Mouse (Mus musculus) cerebellum, adult 11-12 months (tissue): Measurements from ENCODE around the gene Sept5.

ENCODE experiments used
- DNase-seq: peaks from one replicate; pipeline ENCODE4 v3.0.0; 2022

Gene Sept5

DNA sequence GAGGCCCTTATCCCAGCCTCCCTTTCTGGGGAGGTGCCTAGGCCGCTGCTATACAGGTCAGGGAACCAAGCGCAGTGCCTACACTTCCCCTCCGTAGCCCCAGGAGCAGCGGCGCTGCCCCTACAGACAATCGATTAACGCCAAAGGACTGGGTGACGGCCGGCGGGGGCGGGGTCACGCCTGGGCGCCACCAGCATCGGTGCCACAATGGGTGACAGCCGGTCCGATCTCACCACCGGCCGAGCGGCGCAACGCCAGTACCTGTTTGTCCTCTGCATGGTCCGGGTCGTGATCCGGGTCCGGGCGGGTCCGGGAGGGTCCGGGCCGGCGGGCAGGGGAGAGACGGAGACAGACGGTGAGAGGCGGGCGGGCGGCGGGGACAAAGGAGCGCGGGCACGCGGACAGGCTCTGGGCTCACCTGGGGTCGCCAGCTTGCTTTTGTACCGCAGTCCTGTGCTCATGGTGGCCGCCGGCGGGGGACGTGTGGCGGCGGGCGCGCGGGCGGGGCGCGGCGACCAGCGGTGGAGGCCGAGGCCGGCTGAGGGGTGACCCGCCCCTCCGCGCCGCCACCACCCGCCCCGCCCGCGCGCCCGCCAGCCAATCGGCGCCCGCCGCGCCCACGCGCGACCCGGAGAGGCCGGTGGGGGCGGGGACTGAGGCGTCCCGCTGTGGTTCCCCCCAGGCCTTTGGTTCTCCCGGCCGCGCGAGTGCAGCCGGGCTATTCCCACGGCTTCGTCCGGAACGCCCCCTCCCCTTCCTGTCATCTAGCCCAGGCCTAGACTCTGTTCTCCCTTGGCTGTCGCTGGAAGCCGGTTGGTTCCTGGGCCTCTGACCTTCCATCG is at the start of gene Sept5:
TSS of gene Sept5 (minus strand) at position 565 of the 842 bp plus-strand sequence.
- peak; percentile 84 for DNase-seq

DNA sequence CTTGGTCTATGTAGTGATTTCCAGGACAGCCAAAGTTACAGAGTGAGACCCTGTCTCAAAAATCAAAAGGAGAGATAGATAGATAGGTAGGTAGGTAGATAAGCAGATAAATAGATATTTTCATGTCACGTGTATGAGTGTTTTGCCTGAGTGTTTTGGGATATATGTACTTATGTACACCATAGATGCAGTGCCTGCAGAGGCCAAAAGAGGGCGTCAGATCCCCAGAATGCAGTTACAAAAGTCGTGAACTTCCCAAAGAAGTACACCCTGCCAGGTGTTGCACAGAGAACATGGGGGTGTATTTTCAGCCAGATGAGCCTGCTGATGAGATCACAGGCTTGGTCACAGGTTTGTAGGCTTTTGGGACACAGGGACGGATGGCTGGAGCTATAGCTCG is 49.4 kb upstream of the Sept5 start:
- no peak for DNase-seq

DNA sequence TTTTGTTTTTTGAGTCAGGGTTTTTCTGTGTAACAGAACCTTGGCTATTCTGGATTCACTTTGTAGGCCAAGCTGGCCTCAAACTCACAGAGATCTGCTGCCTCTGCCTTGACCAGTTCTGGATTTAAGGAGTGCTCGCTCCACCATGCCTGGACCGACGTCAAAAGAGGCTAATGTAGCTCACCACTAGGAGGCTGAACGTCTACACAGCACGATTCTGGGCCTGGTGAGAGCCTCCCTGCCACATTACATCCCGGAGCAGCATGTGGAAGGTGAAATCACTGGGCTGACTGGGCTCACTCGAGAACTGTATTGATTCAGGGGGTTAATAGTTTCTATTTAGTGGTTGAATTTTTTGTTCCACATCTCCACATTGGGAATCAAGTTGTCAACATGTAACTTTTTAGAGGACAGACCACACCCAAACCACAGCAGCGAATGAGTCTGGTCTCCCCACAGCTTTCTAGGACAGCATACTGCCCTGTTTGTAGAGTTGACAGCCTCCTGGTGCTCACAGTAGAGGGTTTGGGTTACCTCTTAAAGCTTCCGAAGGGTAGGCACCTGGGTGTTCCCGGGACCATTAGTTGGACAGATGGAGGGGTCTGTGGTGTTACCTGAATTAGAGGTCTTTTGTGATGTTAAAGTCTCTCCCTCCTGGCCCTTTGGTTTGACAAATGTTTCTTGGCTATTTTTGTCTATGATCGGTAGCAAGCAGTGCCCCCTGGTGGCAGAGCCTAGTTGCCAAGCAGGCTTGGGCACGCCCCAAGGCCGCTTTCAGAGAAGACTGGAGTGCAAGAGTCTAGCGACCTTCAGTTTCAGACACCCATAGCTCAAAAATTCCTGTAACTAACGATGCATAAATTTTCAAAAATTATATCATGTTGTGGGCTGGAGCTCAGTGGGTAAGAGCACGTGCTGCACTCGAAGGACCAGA is 48.3 kb upstream of the Sept5 start:
- peak; percentile 30 for DNase-seq

DNA sequence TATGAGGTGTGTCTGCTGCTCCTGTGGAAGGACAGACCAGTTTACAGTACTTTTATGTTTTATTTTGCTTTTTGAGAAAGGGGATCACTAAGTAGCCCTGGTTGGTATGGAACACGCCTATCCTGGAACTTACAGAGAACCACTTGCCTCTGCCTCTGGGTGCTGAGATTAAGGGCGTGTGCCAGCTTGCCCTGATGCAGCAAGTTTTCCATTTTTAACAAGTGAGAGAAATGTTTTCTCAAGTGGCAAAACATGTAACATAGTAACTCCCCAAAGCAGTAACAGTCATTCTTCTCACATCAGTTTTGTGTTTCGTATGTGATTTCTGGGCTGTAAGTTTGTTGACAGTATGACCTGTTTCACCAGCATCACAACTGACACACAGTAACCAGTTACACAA is 43.3 kb upstream of the Sept5 start:
- no peak for DNase-seq

GRCm38 (mm10) chr16:18672027-18672426 is 42.3 kb upstream of the Sept5 start:
- no peak for DNase-seq

DNA sequence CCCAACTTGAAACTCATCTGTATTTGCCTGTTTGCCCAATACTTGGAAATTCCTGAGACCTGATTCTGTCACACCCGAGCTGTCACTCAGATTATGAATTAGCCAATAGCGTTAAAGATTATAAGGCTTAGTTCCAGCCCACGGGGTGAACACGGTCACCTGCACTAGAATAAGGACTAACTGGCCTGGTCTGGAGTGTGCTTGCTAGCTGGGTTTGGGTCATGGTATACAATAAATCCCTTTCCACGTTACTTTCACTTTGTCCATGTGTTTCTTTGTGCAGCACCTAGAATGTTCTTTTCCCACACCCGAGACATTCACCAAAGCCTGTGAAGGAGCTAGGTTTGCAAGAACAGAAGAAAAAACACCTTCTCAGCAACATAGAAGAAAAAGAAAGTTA is 40.2 kb upstream of the Sept5 start:
- no peak for DNase-seq

DNA sequence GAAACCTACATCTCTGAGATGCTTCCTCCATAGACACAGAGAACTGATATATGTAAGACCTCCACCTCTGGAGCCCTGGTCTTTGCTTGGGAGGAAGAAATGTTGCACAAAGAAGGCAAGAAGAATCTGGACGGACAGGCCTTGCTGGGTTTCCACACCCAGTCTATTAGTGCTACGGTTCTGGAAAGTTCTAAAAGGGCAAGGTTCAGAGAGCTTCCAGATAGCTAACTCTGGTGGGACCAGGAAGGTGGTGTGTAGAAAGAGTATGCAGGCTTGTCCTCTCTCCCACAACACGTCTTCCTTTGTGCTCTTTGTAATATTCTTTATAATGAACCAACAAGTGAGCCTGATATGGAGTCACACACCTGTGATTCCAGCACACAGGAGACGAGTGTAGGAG is 28.8 kb upstream of the Sept5 start:
- no peak for DNase-seq

DNA sequence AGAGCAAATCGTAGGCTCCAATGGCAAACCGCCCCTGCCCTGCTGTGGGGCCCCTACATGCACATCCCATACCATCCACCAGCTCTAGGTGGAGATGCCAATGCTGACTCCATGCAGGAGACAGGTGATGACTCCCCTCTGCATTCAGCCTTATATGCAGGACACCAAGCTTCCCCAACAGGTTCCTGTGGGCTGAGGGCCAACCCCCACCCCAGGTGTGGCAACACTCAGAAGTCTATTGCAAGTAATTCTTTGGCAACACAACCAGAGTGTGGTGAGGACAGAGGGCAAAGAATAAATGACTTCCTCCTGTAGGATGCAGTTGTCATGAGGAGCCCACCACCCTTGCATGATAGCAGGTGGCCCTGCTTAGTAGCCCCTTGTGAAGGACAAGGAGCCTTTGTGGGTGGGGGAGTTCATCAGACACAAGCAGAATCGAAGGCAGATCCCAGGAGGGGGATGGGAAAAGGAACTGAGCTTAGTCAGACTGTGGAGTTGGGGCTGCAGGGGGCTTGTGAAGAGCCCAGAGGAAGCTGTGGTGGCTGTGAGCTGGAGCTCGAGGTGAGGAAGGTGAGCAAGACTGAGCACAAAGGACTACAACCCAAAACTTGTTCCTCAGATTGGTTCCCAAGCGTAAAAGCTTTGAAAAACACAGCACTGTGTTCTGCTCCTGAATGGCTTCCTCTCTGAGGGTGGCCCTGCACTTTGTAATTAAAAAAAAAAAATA is 25.8 kb upstream of the Sept5 start:
- DNase-seq, result no peak

- no peak for DNase-seq
These were observed 23.8 kb upstream of the Sept5 start for GRCm38 (mm10) chr16:18653290-18654160.

DNA sequence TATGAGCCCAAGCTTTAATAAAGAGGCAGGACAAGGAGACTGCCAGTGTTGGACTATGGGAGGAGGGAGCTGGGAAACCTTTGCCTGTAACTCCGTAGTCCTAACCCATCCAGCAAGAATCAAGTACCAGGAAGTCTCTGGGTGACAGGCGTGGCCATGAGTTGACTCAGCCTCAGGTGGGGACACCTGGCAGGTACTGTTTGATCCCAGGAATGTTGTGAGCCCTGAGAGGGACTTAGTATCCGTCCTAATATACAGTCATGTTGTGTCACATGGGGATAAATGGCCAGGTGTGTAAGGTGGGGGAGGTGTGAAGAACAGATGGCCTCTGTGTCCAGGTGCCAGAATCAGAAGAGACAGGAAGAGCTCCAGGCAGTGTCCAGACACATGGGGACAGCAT is 19.4 kb upstream of the Sept5 start:
- DNase-seq, result no peak

DNA sequence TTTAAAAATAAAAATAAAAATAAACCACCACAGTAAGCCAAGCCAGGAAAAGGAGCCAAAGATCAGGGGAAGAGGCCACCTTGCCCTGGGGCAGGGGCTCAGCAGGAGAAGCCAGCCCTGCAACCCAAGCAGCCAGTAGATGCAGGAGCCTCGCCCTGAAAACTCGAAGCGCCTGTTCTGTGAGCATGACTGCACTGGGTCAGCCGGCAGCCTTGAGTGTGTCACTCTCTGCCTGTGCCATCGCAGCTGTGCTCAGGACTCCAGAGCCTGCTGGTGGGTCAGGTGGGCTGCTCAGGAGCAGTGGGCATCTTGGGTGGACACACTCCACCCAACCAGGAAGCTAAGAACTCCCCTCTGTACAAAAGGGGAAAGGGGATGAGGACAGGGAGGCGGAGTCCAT is 15.6 kb upstream of the Sept5 start:
- no peak for DNase-seq

DNA sequence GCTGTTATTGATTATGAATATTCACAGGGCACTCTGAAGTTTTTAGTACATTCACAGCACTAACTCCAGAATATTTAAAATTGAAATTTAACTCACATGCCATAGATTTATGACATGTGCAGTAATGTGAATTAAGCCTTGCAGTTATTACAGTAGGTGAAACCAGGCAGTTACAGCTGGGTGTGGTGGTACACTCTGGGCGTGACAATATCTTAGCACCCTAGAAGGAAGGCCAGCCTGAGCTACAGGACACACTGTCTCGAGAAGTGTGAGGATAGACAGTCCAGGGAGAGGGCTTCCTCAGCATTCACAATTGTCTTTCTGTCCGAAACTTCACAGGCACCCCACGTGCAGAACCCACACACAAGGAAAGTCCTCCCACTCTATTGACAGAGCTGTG is 14.7 kb upstream of the Sept5 start:
- no peak for DNase-seq

- no peak for DNase-seq
These were observed 13.7 kb upstream of the Sept5 start for GRCm38 (mm10) chr16:18643406-18643998.

DNA sequence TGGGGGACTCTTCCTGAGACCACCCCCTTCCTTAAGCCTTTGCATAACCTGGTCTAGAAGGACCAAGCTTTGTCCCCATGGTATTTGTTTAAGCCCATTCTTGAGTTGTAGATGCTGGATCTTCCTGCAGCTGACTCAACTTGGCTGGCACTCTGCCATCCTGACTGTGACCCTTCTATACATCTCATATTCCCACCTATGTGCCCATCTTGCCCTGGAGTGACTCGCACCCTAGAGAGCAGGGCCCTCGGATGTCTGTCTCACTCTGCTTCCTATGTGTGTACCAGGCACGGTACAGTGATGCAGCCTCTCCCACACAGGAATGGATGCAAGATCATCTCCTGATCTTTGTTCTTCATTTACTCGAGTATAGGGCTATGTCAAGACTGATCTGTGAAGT is 13.1 kb upstream of the Sept5 start:
- no peak for DNase-seq

DNA sequence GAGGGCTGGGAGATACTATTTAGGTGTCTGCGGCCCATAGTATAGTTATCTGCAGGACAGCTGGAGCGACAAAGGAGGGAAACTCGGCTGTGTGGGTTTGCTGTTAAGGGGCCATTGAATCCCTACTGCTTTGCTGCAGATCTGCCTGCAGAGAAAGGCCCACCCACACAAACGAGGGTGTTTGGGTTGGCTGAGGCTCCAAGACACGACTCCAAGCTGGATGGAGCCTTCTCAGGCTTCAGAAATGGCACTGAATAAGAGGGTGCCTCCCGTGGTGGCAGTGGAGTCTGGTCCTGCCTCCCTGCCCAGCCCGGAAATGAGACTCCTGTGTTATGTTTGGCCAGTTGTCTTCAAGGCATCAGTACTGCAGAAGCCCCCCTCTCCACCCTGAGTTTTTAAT is 12.5 kb upstream of the Sept5 start:
- no peak for DNase-seq

- no peak for DNase-seq
These were observed 9.7 kb upstream of the Sept5 start for GRCm38 (mm10) chr16:18639382-18639929.

GRCm38 (mm10) chr16:18638396-18638795 is 8.6 kb upstream of the Sept5 start:
- no peak for DNase-seq

DNA sequence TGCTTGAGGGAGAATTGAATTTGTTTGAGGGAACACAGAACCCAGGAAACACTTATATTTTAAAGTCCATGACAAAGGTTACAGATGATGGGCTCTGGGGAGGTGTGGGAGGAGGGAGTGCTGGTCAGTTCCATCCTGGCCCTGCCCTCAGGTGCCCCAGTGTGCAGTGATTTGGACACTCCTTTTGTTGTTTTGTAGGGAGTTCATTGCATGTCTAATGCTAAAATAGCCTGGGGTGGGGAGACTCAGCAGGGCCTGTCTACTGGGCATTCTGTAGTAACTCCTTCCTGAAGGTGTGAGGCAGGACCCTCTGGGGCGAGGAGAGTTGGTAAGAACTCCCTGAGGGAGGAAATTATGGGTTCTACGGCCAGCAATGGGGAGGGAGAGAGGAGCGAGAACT is 7.0 kb upstream of the Sept5 start:
- DNase-seq, result no peak

- no peak for DNase-seq
These were observed 6.6 kb upstream of the Sept5 start for GRCm38 (mm10) chr16:18636401-18636800.

GRCm38 (mm10) chr16:18633333-18633732 is 3.6 kb upstream of the Sept5 start:
- no peak for DNase-seq

- DNase-seq, result no peak
These were observed 3.1 kb upstream of the Sept5 start for GRCm38 (mm10) chr16:18632816-18633215.

DNA sequence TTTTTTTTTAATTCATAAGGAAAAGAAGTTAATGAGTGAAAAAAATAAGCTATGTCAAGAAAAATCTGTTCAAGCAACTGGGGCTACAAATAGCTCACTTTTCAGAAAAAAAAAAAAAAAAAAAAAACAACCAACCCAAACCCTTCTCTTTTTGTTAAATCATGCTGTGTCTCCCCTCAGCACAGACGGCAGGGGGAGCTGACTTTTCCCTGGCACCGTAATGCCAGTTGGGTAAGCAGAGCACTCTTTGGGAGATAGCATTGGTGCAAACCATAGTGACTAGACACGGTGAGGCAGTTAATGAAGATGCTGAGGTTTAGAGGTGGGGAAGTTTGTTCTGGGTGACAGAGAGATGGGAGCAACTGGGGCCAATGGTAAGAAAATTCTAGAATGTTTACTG is 2.3 kb upstream of the Sept5 start:
- DNase-seq, result no peak
